Mouse (Mus musculus): ENCODE data around the gene Lilra6. TPM values are rescaled to one million over a fixed set of nuclear protein-coding genes. Genes with fewer than 3 reads are reported as not detected.

Gene Lilra6
- 0.62 TPM for total RNA-seq (2023)

DNA sequence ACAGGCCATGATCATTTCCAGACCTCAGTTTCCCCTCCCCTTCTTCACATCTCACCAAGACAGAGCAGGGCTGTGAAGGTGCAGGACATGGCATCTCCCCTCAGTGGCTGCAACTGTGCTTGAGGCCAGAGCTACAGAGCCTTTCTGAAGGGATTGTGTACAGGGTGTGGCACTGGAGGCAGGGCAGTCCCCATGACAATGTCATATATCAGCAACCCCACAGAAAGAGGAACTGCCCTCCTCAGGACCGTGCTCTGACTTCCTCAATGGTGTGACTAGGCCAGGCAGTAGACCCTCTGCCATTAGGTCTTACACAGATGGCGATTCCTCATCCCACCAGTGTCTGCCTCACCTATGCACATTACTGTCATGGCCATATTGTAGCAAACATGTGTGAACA lies at the start of gene Lilra6:
TSS of gene Lilra6 (minus strand) at position 117 of the 400 bp plus-strand sequence.

DNA sequence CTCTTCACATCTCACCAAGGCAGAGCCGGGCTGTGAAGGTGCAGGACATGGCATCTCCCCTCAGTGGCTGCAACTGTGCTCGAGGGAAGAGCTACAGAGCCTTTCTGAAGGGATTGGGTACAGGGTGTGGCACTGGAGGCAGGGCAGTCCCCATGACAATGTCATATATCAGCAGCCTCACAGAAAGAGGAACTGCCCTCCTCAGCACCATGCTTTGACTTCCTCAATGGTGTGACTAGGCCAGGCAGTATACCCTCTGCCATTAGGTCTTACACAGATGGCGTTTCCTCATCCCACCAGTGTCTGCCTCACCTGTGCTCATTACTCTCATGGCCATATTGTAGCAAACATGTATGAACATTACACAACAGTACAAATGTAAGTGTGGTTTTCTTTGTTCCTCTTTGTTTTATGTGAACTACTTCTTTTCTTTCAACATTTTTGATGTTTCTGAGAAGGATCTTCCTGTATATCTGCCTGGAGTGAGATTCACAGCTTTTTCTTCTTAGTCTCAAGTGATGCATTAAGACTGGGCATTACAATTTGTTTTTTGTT lies 17.2 kb downstream of the Lilra6 start, which contains the start of gene Gm14548:
TSS of gene Gm14548 (minus strand) at position 85 of the 555 bp plus-strand sequence.

Other genes with a start within 250 kb of the Lilra6 start
- 11.0 TPM for gene Leng1, start 249.7 kb downstream of the Lilra6 start, total RNA-seq (2023)
- 10.1 TPM for gene Tmc4, start 237.9 kb downstream of the Lilra6 start, total RNA-seq (2023)
- gene Tsen34, start 222.6 kb downstream of the Lilra6 start, total RNA-seq (2023) = 18.5 TPM
- gene Mboat7, start 222.0 kb downstream of the Lilra6 start, total RNA-seq (2023) = 66.9 TPM
- 2,567 TPM for gene Rps9, start 211.5 kb downstream of the Lilra6 start, total RNA-seq (2023)
- 7.3 TPM for gene Pirb, start 195.1 kb downstream of the Lilra6 start, total RNA-seq (2023)
- gene Gm15448, start 89.8 kb downstream of the Lilra6 start, total RNA-seq (2023) = 0.79 TPM
- gene Pira2, start 70.5 kb downstream of the Lilra6 start, total RNA-seq (2023) = 1.8 TPM
- gene Gm14548, start 17.4 kb downstream of the Lilra6 start, total RNA-seq (2023) = 1.3 TPM
- 14.0 TPM for gene Lair1, start 147.7 kb upstream of the Lilra6 start, total RNA-seq (2023)
- not detected for gene Ttyh1, start 203.9 kb upstream of the Lilra6 start, total RNA-seq (2023)
- gene Leng8, start 221.5 kb upstream of the Lilra6 start, total RNA-seq (2023) = 473 TPM
- 11.1 TPM for gene Leng9, start 234.9 kb upstream of the Lilra6 start, total RNA-seq (2023)
- not detected for gene Cdc42ep5, start 249.4 kb upstream of the Lilra6 start, total RNA-seq (2023)